Mouse (Mus musculus) adrenal gland (tissue): ENCODE data around the gene Hbb-bh2.
"Not testable (repeated sequence)": the region's sequence is repeated elsewhere in the genome, so short reads cannot be mapped to it uniquely, and the experiment has no call there.

Experiments used
- intact Hi-C: fragments of 180-260 bp; cut with DNase I; formaldehyde crosslinking; loops from one replicate; pipeline ENCODE4 v1.15.1; 2025

Gene Hbb-bh2

DNA sequence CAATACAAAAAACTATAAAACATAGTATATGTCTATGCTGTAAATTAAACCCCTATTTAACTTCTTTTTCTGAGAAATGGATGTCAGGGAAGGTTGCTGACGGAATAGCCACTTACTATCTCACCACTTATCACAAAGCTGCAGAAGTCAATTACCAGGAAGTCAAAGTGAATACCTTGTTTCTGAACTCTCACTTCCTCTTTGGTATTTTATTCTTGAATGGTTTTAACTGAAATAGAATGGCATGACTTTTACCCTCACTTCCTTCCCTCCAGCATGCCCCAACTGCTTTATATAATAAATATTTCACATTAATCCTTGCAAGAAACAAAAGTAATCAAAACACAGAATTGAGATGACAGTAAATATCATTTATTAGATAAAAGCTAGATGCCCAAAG lies 28.1 kb downstream of the Hbb-bh2 start:
- intact Hi-C loops = no loop called here

- intact Hi-C loops = no loop called here
Measured at GRCm38 (mm10) chr7:103811223-103811845, 29.0 kb downstream of the Hbb-bh2 start.

DNA sequence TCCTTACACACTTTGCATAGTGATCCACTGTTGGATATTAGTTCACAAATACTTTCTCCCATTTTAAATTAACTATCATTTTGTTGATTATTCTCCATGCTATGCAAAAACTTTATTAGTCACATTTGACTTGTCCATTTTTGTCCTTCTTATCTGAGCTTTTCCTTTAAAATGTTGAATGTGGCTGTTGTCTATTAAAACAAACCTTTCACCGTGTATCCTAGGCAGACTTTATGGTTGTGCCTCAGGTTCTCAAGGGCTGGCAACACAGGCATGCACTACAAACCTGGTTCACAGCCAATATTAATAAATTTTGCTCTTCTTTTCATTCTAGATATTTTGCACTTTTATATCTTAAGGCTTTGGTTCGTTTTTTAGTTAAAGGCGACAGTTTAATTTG lies 29.6 kb downstream of the Hbb-bh2 start:
- intact Hi-C loops = no loop called here

DNA sequence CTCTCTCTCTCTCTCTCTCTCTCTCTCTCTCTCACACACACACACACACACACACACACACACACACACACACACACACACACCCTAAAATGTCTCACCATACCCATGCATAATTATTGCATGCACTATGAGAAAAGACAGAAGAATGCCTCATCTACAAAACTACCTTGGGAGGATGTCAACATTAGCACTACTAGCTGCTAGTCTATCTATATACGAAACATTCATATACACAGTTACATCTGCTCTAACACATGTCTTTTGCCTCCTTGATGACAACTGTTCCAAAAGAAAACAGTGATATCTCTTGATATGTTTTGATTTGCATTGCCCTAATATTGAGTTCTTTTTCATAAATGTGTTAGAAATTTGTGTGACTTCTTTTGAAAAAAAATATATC lies 30.0 kb downstream of the Hbb-bh2 start:
- intact Hi-C loops = no loop called here

- intact Hi-C loops = no loop called here
Measured at GRCm38 (mm10) chr7:103809801-103810155, 30.5 kb downstream of the Hbb-bh2 start.

- intact Hi-C loops = no loop called here
Measured at GRCm38 (mm10) chr7:103808971-103809800, 31.1 kb downstream of the Hbb-bh2 start.

- intact Hi-C loops = not testable (repeated sequence)
Measured at GRCm38 (mm10) chr7:103808120-103808519, 32.2 kb downstream of the Hbb-bh2 start.

DNA sequence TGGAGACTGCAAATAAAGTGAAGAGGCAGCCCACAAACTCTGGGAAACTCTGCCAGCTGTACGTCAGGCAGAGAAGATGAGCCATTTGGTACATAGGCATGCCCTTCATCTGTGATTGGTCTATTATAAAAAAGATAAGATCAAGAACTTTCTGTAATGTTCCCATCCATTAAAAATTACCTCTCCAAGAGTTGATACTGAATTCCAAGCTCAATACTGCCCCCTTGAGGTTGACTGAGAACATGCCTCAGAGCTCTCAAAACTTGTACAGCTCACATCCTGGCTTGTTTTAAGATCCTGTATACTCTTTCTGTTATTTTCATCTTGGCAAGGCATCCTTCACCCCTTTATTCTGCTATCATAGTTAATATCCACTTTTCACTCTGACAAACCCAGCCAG lies 33.5 kb downstream of the Hbb-bh2 start:
- intact Hi-C loops = no loop called here

- intact Hi-C loops = loop anchor here (5.0 kb wide), 1 partner anchor 149 kb away; the partner anchor contains the start of gene Olfr633
Measured at GRCm38 (mm10) chr7:103792669-103793388, 47.5 kb downstream of the Hbb-bh2 start.

DNA sequence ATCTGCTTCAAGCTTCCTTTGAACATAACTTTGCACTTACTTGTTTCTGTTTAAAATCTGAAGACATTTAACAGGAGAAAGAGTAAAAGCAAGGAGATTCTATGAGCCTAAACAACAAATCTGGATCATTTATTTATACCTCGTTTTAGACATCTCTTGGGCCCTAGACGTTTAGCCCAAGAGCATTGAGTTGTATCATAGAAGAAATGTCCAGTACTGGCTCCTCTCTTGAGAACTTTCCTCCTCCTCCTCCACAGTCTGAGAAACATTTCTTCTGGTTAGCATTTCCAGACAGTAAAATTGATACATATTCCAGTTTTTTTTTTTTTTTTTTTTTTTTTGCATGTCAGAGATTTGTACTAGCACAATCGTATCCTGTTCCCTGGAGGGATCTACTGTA lies 48.6 kb downstream of the Hbb-bh2 start, which contains the start of gene Olfr67:
Gene Olfr67 (minus strand): TSS at position 101 of the 400 bp plus-strand sequence.
- intact Hi-C loops = loop anchor here (5.0 kb wide), 1 partner anchor 151 kb away; the partner anchor contains the start of gene Olfr633
